Mouse (Mus musculus) liver, adult 2 months (tissue): ENCODE results near the gene Spata6. TPM values are rescaled to one million over a fixed set of nuclear protein-coding genes. Genes with fewer than 3 reads are reported as not detected.

Experiments used
- DNase-seq: peaks from one replicate; pipeline ENCODE4 v3.0.0-alpha.2; 2011; ENCODE audit warnings: low read depth, low spot score; ENCODE audit errors: extremely low read depth
- H3K27ac ChIP-seq: fragments of 200-500 bp; replicated peaks from 2 replicates; pipeline ENCODE4 v1.5.1; 2012; ENCODE audit warnings: low read depth, mild to moderate bottlenecking, control low read depth, inconsistent platforms, low read length; ENCODE audit not compliant: insufficient read depth
- H3K27me3 ChIP-seq: fragments of 200-500 bp; 2 replicates; pipeline ENCODE4 v1.6.1; 2012; ENCODE audit warnings: mild to moderate bottlenecking, moderate library complexity, low read length, inconsistent platforms; ENCODE audit not compliant: control insufficient read depth, insufficient read depth
- H3K36me3 ChIP-seq: fragments of 200-500 bp; 2 replicates; pipeline ENCODE4 v1.6.1; 2012; ENCODE audit warnings: low read length, inconsistent platforms; ENCODE audit not compliant: control insufficient read depth, insufficient read depth
- H3K4me1 ChIP-seq: fragments of 200-500 bp; 2 replicates; pipeline ENCODE4 v1.6.1; 2011; ENCODE audit warnings: low read length; ENCODE audit not compliant: control insufficient read depth, insufficient read depth
- H3K4me3 ChIP-seq: fragments of 200-500 bp; 2 replicates; pipeline ENCODE4 v1.5.1; 2011; ENCODE audit warnings: low read depth, mild to moderate bottlenecking, control low read depth, low read length, moderate library complexity; ENCODE audit not compliant: insufficient read depth
- H3K79me2 ChIP-seq: fragments of 200-500 bp; 2 replicates; pipeline ENCODE4 v1.6.1; 2012; ENCODE audit warnings: inconsistent platforms, mild to moderate bottlenecking, low read length, moderate library complexity; ENCODE audit not compliant: control insufficient read depth, insufficient read depth
- H3K9ac ChIP-seq: fragments of 200-500 bp; 2 replicates; pipeline ENCODE4 v1.6.1; 2012; ENCODE audit warnings: low read depth, mild to moderate bottlenecking, control low read depth, inconsistent platforms, low read length
- CTCF ChIP-seq: fragments of 200-500 bp; IDR thresholded peaks from 2 replicates; pipeline ENCODE4 v1.5.1; 2011; ENCODE audit warnings: low read depth, low read length, control low read depth
- POLR2A ChIP-seq: fragments of 200-500 bp; IDR thresholded peaks from 2 replicates; pipeline ENCODE4 v1.6.1; 2011; ENCODE audit warnings: low read length, control low read depth; ENCODE audit not compliant: insufficient read depth; ENCODE audit errors: extremely low read depth
- whole genome bisulfite sequencing: fragments of 180-500 bp; shearing (Covaris S2); methylation state at CpG from one replicate; pipeline ENCODE4 v1.1.7; 2018; 5-methylcytosine and 5-hydroxymethylcytosine counted together
- polyA plus RNA-seq: library from polyadenylated mRNA; depleted of rRNA; stranded (reverse); fragments of >200 nt; gene quantifications from 2 replicates; pipeline ENCODE4 v1.2.3, GENCODE M21; 2012; rRNA removed
- total RNA-seq: library from RNA; depleted of rRNA; stranded (reverse); fragments of >200 nt; gene quantifications from 2 replicates; pipeline ENCODE4 v1.2.3, GENCODE M21; 2014; rRNA removed

Gene Spata6
- total and polyA plus RNA-seq, 2 experiments, result 1.8 to 2.5 TPM

- no peak for DNase-seq
- Histone ChIP-seq H3K27me3 (no peaks in the 10 kb centered on the region), H3K4me1 (no peaks in the 10 kb centered on the region), H3K27ac (no peak overlapping the region), H3K79me2 (no peaks in the 10 kb centered on the region), H3K36me3 (no peaks in the 10 kb centered on the region), H3K9ac (no peak overlapping the region), H3K4me3 (no peak overlapping the region)
- TF ChIP-seq CTCF, result no peak
- TF ChIP-seq POLR2A, result no peak
- WGBS, result 73% methylated on average over 5 of the region's 5 CpGs
Measured at GRCm38 (mm10) chr4:111866701-111867100, 146.9 kb downstream of the Spata6 start.

GRCm38 (mm10) chr4:111867743-111868401 is 148.1 kb downstream of the Spata6 start:
- no peaks in the 10 kb centered on the region for H3K36me3 ChIP-seq
- H3K79me2 ChIP-seq, result no peaks in the 10 kb centered on the region
- H3K4me3 ChIP-seq, result no peak overlapping the region
- no peaks in the 10 kb centered on the region for H3K27me3 ChIP-seq
- TF ChIP-seq POLR2A (no peak), CTCF (no peak)
- no peak overlapping the region for H3K9ac ChIP-seq
- no peaks in the 10 kb centered on the region for H3K4me1 ChIP-seq
- no peak overlapping the region for H3K27ac ChIP-seq
- no peak for DNase-seq
- 68% methylated on average over 2 of the region's 2 CpGs for WGBS

Other genes starting within 250 kb of the Spata6 start
- not detected in 2 replicates for gene Slc5a9, start 182.9 kb downstream of the Spata6 start, total RNA-seq
- gene Slc5a9, start 182.9 kb downstream of the Spata6 start, polyA plus RNA-seq, result not detected in 2 replicates
- gene Skint8, start 199.4 kb downstream of the Spata6 start, total RNA-seq, result not detected in 2 replicates
- gene Skint8, start 199.4 kb downstream of the Spata6 start, polyA plus RNA-seq, result not detected in 2 replicates